Mouse (Mus musculus) stomach, embryonic 15.5 days (tissue): Measurements from ENCODE around the gene Manba. TPM values are rescaled to one million over a fixed set of nuclear protein-coding genes. Genes with fewer than 3 reads are reported as not detected.
"Not testable (repeated sequence)": the region's sequence is repeated elsewhere in the genome, so short reads cannot be mapped to it uniquely, and the experiment has no call there.

Experiments used
- ATAC-seq: fragments of 200-750 bp; cut with Nextera tagmentation; 2 replicates; pipeline ENCODE4 v1.8.0; 2017; ENCODE audit warnings: low read depth, moderate number of reproducible peaks, moderate TSS enrichment; ENCODE audit not compliant: insufficient read depth, low FRiP score
- H3K27ac ChIP-seq: fragments of 300-500 bp; sonication (generic); 2 replicates; pipeline ENCODE4 v1.5.1; 2015; ENCODE audit warnings: mild to moderate bottlenecking, inconsistent platforms
- H3K27me3 ChIP-seq: fragments of 300-500 bp; sonication (generic); replicated peaks from 2 replicates; pipeline ENCODE4 v1.6.1; 2015; ENCODE audit warnings: inconsistent platforms
- H3K36me3 ChIP-seq: fragments of 300-500 bp; sonication (generic); 2 replicates; pipeline ENCODE4 v1.6.1; 2015; ENCODE audit warnings: inconsistent platforms
- H3K4me1 ChIP-seq: fragments of 300-500 bp; sonication (generic); 2 replicates; pipeline ENCODE4 v1.6.1; 2015; ENCODE audit warnings: inconsistent platforms
- H3K4me2 ChIP-seq: fragments of 300-500 bp; sonication (generic); 2 replicates; pipeline ENCODE4 v1.6.1; 2015; ENCODE audit warnings: mild to moderate bottlenecking, inconsistent platforms
- H3K4me3 ChIP-seq: fragments of 300-500 bp; sonication (generic); replicated peaks from 2 replicates; pipeline ENCODE4 v1.5.1; 2015; ENCODE audit warnings: inconsistent platforms
- H3K9ac ChIP-seq: fragments of 300-500 bp; sonication (generic); 2 replicates; pipeline ENCODE4 v1.6.1; 2015; ENCODE audit warnings: inconsistent platforms
- H3K9me3 ChIP-seq: fragments of 300-500 bp; sonication (generic); 2 replicates; pipeline ENCODE4 v1.6.1; 2016; ENCODE audit warnings: inconsistent platforms
- whole genome bisulfite sequencing: fragments of 180-500 bp; shearing (Covaris S2); methylation state at CpG from one replicate; pipeline ENCODE4 v1.1.7; 2015; 5-methylcytosine and 5-hydroxymethylcytosine counted together
- polyA plus RNA-seq: library from polyadenylated mRNA; unstranded; fragments of >200 nt; fragmentation: Nextera tagmentation; extraction: Ambion mirVana; gene quantifications from 2 replicates; pipeline ENCODE4 v1.2.1, GENCODE M21; 2015

Manba gene
- polyA plus RNA-seq, 1 experiment from 2014 or later = 13.5 TPM

GRCm38 (mm10) chr3:135513270-135513669, 27.9 kb downstream of the Manba start:
- H3K4me1 ChIP-seq = peaks cover 4% of the 10 kb centered on the region; the same call in 1 of the 2 replicates
- no peaks in the 10 kb centered on the region for H3K27me3 ChIP-seq
- H3K4me2 ChIP-seq = no peak overlapping the region
- no peak overlapping the region for H3K27ac ChIP-seq
- no peak for ATAC-seq
- H3K4me3 ChIP-seq = no peak overlapping the region
- no peaks in the 10 kb centered on the region for H3K9me3 ChIP-seq
- no peak overlapping the region for H3K9ac ChIP-seq
- 56% methylated on average over 11 of the region's 11 CpGs for WGBS
- H3K36me3 ChIP-seq = no peaks in the 10 kb centered on the region

- no peak overlapping the region for H3K27ac ChIP-seq
- H3K4me1 ChIP-seq = peaks cover 4% of the 10 kb centered on the region; the same call in 1 of the 2 replicates
- no peak overlapping the region for H3K4me2 ChIP-seq
- H3K36me3 ChIP-seq = no peaks in the 10 kb centered on the region
- no peak overlapping the region for H3K4me3 ChIP-seq
- no peak overlapping the region for H3K9ac ChIP-seq
- ATAC-seq = no peak
- H3K27me3 ChIP-seq = no peaks in the 10 kb centered on the region
- WGBS = 80% methylated on average over 14 of the region's 14 CpGs
- no peaks in the 10 kb centered on the region for H3K9me3 ChIP-seq
These were observed 28.5 kb downstream of the Manba start for GRCm38 (mm10) chr3:135513800-135514425.

- no peaks in the 10 kb centered on the region for H3K36me3 ChIP-seq
- ATAC-seq = no peak
- no peaks in the 10 kb centered on the region for H3K9me3 ChIP-seq
- WGBS = 67% methylated on average over 5 of the region's 5 CpGs
- H3K9ac ChIP-seq = no peak overlapping the region
- H3K27ac ChIP-seq = no peak overlapping the region
- no peak overlapping the region for H3K4me3 ChIP-seq
- peaks cover 4% of the 10 kb centered on the region; the same call in 1 of the 2 replicates for H3K4me1 ChIP-seq
- no peaks in the 10 kb centered on the region for H3K27me3 ChIP-seq
- H3K4me2 ChIP-seq = no peak overlapping the region
These were observed 29.8 kb downstream of the Manba start for GRCm38 (mm10) chr3:135515246-135515645.

- Histone ChIP-seq H3K36me3 (no peaks in the 10 kb centered on the region), H3K27me3 (no peaks in the 10 kb centered on the region), H3K27ac (no peak overlapping the region), H3K9ac (no peak overlapping the region), H3K4me1 (peaks cover 4% of the 10 kb centered on the region; the same call in 1 of the 2 replicates), H3K4me2 (no peak overlapping the region), H3K9me3 (no peaks in the 10 kb centered on the region), H3K4me3 (no peak overlapping the region)
- 34% methylated on average over 6 of the region's 6 CpGs for WGBS
- ATAC-seq = peak; percentile 54; the same call in 1 of the 2 replicates
These were observed 31.5 kb downstream of the Manba start for GRCm38 (mm10) chr3:135516891-135517290.

GRCm38 (mm10) chr3:135518882-135519281, 33.5 kb downstream of the Manba start:
- H3K9me3 ChIP-seq = no peaks in the 10 kb centered on the region
- peaks cover 8% of the 10 kb centered on the region; the same call in 1 of the 2 replicates for H3K4me1 ChIP-seq
- H3K9ac ChIP-seq = no peak overlapping the region
- no peak overlapping the region for H3K4me2 ChIP-seq
- ATAC-seq = no peak
- H3K36me3 ChIP-seq = no peaks in the 10 kb centered on the region
- 79% methylated on average over 5 of the region's 5 CpGs for WGBS
- H3K27ac ChIP-seq = no peak overlapping the region
- no peaks in the 10 kb centered on the region for H3K27me3 ChIP-seq
- H3K4me3 ChIP-seq = no peak overlapping the region

- Histone ChIP-seq H3K4me3 (no peak overlapping the region), H3K9me3 (no peaks in the 10 kb centered on the region), H3K9ac (no peak overlapping the region), H3K27ac (no peak overlapping the region), H3K4me2 (no peak overlapping the region), H3K27me3 (no peaks in the 10 kb centered on the region), H3K4me1 (peaks cover 8% of the 10 kb centered on the region; the same call in 1 of the 2 replicates), H3K36me3 (no peaks in the 10 kb centered on the region)
- ATAC-seq = no peak
- WGBS = 52% methylated on average over 6 of the region's 6 CpGs
These were observed 34.2 kb downstream of the Manba start for GRCm38 (mm10) chr3:135519584-135519983.

- H3K4me1 ChIP-seq = 0 out of 2 replicates have a peak, but pooled peaks cover 5% of the 10 kb centered on the region
- H3K4me2 ChIP-seq = peak overlapping the region; percentile 23; the same call in 1 of the 2 replicates
- WGBS = 30% methylated on average over 4 of the region's 4 CpGs
- no peak overlapping the region for H3K4me3 ChIP-seq
- H3K9ac ChIP-seq = no peak overlapping the region
- peak overlapping the region; percentile 67; the same call in 1 of the 2 replicates for H3K27ac ChIP-seq
- H3K9me3 ChIP-seq = no peaks in the 10 kb centered on the region
- no peaks in the 10 kb centered on the region for H3K36me3 ChIP-seq
- ATAC-seq = peak; percentile 67
- H3K27me3 ChIP-seq = no peaks in the 10 kb centered on the region
These were observed 36.6 kb downstream of the Manba start for GRCm38 (mm10) chr3:135521963-135522362.

GRCm38 (mm10) chr3:135522618-135523355, 37.4 kb downstream of the Manba start:
- peak; percentile 48; the same call in 1 of the 2 replicates for ATAC-seq
- H3K4me3 ChIP-seq = no peak overlapping the region; the same call in 1 of the 2 replicates

GRCm38 (mm10) chr3:135524900-135525299, 39.5 kb downstream of the Manba start:
- H3K4me3 ChIP-seq, H3K4me1 ChIP-seq, H3K9ac ChIP-seq, H3K9me3 ChIP-seq, H3K4me2 ChIP-seq, H3K36me3 ChIP-seq, ATAC-seq, H3K27ac ChIP-seq, H3K27me3 ChIP-seq: not testable (repeated sequence)
- 53% methylated on average over 2 of the region's 2 CpGs for WGBS

More at GRCm38 (mm10) chr3:135522618-135523355, 37.4 kb downstream of the Manba start:
- Histone ChIP-seq H3K9ac (no peak overlapping the region), H3K4me1 (0 out of 2 replicates have a peak, but pooled peaks cover 5% of the 10 kb centered on the region), H3K27ac (peak overlapping the region; percentile 67; the same call in 1 of the 2 replicates), H3K36me3 (no peaks in the 10 kb centered on the region), H3K4me2 (peak overlapping the region; percentile 23; the same call in 1 of the 2 replicates), H3K9me3 (no peaks in the 10 kb centered on the region), H3K27me3 (no peaks in the 10 kb centered on the region)
- 39% methylated on average over 16 of the region's 16 CpGs for WGBS

GRCm38 (mm10) chr3:135529670-135530069, 44.3 kb downstream of the Manba start:
- H3K36me3 ChIP-seq = no peaks in the 10 kb centered on the region
- no peak overlapping the region for H3K27ac ChIP-seq
- no peak for ATAC-seq
- no peak overlapping the region for H3K9ac ChIP-seq
- H3K4me2 ChIP-seq = no peak overlapping the region
- no peak overlapping the region for H3K4me3 ChIP-seq
- H3K4me1 ChIP-seq = no peaks in the 10 kb centered on the region
- 85% methylated on average over 7 of the region's 7 CpGs for WGBS
- H3K9me3 ChIP-seq = no peaks in the 10 kb centered on the region
- H3K27me3 ChIP-seq = no peaks in the 10 kb centered on the region

- 62% methylated on average over 2 of the region's 2 CpGs for WGBS
- no peaks in the 10 kb centered on the region for H3K4me1 ChIP-seq
- no peak for ATAC-seq
These were observed 46.4 kb downstream of the Manba start for GRCm38 (mm10) chr3:135531762-135532161.

GRCm38 (mm10) chr3:135534103-135534502, 48.7 kb downstream of the Manba start:
- Histone ChIP-seq H3K9me3 (no peaks in the 10 kb centered on the region), H3K4me2 (no peak overlapping the region), H3K36me3 (no peaks in the 10 kb centered on the region), H3K4me1 (no peaks in the 10 kb centered on the region), H3K27ac (no peak overlapping the region), H3K9ac (no peak overlapping the region), H3K27me3 (no peaks in the 10 kb centered on the region), H3K4me3 (no peak overlapping the region)
- WGBS = 73% methylated on average over 4 of the region's 5 CpGs
- ATAC-seq = no peak

More at GRCm38 (mm10) chr3:135531762-135532161, 46.4 kb downstream of the Manba start:
- H3K4me3 ChIP-seq = no peak overlapping the region
- H3K27me3 ChIP-seq = no peaks in the 10 kb centered on the region
- H3K27ac ChIP-seq = no peak overlapping the region
- H3K9me3 ChIP-seq = no peaks in the 10 kb centered on the region
- no peaks in the 10 kb centered on the region for H3K36me3 ChIP-seq
- no peak overlapping the region for H3K4me2 ChIP-seq
- H3K9ac ChIP-seq = no peak overlapping the region
